Mouse (Mus musculus) ovary, postnatal 10 days (tissue): ENCODE data around the gene Itpk1.

Source experiments
- DNase-seq: peaks from one replicate; pipeline ENCODE4 v3.0.0; 2022; ENCODE audit warnings: low spot score

Gene Itpk1

GRCm38 (mm10) chr12:102625118-102625517 is 79.6 kb downstream of the Itpk1 start:
- no peak for DNase-seq

DNA sequence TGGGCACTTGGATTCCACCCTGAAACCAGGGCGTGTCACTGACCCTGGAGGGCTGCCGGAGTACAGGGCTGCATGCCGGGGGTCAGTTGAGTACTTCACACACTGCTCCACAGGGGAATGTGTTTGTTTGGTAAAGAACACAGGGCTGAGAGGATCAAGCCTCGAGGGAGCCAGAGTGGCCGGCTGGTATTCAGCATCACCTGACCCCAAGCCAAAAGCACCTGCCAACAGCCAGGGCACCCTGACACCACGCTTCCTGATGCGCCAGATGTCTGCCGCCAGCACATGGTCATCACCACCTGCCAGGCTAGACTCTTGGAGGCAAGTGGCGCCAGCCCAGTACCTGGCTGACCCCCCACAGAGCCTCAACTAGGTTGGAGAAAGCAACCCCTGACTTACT is 80.9 kb downstream of the Itpk1 start:
- DNase-seq, result no peak

DNA sequence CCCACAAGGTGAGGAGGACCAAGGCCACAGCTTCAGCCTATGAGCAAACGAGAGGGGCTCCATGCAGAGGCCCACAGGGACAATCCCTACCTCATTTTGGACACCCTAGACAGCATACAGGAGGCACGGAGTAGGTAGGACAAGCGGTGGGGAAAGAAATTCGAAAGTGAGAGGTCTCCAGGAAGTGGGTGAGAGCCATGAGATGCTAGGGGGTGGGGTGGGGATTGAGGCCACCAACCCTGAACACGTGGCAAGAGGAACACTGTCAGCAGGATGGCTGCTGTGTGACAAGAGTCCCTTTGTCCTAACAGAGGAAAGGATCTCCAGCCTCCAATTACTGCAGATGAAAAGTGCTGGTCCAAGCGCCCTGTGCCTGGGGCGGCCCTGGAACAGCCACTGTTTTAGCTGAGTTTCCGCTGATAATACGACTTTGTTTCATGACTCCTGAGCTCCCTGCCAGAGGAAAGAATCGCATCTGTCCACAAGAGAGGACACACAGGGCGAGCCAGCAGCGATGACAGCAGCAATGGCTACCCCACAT is 82.4 kb downstream of the Itpk1 start:
- DNase-seq, result no peak

- DNase-seq, result no peak
Measured at GRCm38 (mm10) chr12:102621811-102622210, 82.9 kb downstream of the Itpk1 start.

DNA sequence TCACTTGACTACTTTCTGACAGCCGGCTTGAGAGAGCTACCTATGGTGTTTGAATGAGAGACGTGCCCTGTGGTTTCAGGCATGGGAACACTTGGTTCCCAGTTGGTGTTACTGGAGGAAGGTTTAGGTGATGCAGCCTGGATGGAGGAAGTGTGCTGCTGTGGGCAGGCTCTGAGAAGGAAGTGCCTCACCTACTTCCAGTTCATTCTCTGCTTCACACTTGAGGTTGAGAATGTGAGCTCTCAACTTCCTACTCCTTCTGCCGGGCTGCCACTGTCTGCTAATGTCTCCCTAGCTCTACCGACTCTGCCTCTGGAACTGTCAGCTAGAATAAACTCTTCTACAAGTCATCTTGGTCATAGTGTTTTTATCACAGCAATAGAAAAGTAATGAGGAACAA is 83.5 kb downstream of the Itpk1 start:
- no peak for DNase-seq

DNA sequence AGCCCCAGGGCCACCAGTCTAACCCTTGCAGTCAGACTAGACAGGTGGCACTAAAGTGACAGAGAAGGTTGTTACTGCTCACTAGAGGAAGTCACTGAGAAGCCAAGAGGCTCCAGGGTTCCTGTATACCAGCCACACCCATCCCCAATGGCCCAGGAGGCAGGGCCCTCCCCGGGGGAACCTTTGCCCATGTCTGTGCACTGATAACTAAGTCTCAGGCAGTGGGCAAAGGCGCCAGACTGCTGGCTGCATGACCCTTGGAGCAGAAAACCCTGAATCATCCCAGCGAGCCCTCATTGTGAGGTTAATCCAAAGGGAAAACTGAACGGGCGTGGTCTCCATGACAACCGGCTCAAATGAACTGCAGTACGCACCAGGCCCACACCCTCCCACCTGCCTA is 84.8 kb downstream of the Itpk1 start:
- DNase-seq, result no peak

DNA sequence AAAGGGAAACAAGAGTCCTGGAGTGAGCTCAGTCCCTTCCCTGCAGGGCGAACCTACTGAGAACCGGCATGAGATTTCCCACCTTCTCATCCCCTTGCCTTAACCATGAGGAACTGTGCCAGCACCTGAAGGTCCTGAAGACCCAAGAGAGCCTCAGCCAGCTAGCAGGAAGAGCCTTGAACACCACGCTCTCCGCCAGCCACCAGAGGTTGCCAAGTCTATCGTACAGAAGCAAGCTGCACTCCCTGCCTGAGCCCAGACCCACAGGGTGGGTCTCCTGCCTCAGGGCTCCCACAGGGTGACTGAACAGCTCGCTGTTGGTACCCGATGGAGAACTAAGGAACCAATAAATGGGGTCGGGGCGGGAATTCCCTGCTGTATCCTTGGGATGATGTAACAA is 86.6 kb downstream of the Itpk1 start:
- no peak for DNase-seq

- DNase-seq, result no peak
Measured at GRCm38 (mm10) chr12:102616843-102617519, 87.7 kb downstream of the Itpk1 start.

DNA sequence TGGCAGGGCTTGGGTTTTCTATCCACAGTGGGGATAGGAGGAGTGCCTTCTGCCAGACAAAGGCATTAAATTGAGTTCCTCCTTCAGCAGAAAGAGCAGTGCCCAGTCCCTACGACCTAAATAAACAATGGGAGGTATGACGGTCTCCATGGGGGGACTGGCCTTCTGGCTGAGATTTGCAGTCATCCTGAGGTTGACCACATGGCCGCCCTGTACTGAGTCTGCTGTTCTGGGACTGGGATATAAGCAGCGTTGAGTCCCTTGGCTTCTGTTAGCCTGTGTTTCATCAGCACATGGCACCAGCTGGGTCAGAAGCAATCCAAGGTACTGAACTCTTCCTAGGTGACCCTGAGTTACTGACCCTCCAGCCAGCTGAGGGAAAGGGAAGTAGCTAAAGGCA is 88.5 kb downstream of the Itpk1 start:
- no peak for DNase-seq

GRCm38 (mm10) chr12:102613411-102613810 is 91.3 kb downstream of the Itpk1 start:
- DNase-seq, result no peak

- DNase-seq, result no peak
Measured at GRCm38 (mm10) chr12:102612431-102612830, 92.3 kb downstream of the Itpk1 start.

- DNase-seq, result no peak
Measured at GRCm38 (mm10) chr12:102610927-102611326, 93.8 kb downstream of the Itpk1 start.

DNA sequence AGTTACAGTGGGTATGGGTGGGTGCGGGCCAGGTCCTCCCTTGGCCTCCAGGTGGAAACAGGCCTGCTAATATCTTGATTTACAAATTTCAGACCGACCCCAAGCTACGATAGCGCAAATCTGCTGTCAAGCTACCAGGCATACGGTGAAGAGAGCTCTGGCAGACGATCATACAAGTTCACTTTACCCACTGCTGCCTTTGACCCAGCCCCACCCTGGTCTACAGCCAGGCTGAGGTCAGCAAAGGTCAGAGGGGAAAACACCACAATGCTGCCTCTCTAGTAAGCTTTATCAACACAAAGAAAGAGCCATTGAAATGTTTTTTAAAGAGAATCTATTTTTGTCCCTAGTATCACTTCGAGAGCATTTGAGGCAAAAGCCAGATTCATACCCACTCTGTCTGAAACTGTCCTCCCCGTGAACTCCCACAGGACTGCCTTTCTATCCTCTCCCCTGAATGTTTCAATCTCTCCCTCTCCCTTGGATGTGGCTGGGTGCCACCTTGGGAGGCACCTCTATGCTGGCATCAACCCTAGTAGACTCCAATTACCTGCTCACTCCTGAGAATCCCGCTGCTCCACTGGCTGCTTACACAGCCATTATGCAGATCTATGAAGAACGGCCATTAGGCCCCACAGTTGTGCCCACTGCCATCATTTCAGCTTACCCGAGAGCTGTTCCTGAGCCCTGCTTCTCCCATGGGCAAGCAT is 96.8 kb downstream of the Itpk1 start:
- DNase-seq, result no peak

GRCm38 (mm10) chr12:102607066-102607465 is 97.7 kb downstream of the Itpk1 start:
- DNase-seq, result no peak

DNA sequence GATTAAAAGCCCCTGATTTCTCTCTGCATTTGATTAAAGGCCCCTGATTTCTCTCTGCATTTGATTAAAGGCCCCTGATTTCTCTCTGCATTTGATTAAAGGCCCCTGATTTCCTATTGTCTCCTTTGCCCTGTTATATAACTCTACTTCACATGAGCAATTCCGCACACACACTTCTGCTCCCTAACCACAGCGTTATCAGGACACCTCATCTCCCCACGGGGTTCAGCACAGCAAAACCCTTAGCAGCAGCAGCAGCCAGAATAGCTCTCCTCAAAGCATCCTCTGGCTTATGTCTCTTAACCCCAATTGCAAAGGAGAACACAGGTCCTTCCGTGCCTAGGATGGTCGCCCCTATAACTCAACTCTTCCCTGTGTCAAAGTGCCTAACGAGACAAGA is 99.1 kb downstream of the Itpk1 start:
- no peak for DNase-seq

DNA sequence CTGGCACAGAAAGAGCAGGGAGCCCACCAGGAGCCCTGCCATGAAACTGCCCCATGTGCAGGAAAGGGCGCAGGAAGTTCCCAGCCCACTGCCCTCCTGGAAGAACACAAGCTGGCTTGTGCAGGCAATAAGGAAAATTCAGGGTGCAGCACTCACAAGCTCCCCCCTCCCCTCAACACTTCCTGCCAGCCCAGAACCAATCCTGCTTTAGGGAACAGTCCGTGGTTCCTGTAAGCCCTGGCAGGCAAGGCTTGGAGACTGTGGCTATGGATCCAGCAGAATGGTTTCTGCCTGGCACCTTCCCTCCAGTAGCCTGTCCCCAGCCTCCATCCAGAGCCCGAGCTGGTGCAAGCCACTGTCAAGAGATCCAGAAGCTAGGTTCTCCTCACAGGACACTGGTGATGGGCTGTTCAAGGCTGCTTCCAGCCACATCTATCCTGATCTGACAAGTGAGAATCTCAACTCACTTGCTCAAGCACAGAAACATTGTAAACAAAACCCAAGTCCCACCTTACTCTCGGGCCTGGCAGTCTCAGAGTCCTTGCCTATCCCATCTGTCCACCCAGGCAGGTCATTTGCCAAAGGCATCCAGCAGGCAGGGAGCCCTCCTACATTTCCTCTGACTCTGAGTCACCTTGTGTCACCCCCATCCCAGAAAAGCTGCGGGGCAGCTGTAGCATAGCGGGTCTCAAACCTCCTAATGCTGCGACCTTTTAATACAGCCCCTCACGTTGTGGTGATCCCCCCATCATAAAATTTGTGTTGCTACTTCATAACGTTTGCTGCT is 102.3 kb downstream of the Itpk1 start:
- no peak for DNase-seq

DNA sequence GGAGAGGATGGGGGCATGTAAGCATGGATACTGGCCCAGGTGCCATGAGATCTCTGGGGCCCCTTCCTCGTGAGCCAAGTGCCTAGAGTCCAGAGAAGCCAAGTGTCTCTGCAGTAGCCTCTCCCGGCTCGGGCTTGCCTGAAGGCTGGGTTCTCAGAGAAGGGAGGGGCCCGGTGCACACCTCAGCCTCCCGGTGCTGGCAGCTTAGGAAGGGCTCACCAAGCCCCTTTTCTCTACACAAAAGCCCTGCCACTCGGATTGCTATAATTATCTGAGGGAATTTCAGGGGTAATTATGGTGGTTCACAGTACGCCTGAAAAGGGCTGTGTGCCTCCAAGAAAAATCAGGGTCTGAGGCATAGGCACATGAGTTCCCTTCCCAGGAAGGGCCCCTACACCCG is 102.9 kb downstream of the Itpk1 start:
- DNase-seq, result no peak

GRCm38 (mm10) chr12:102600345-102600744 is 104.4 kb downstream of the Itpk1 start:
- DNase-seq, result no peak

DNA sequence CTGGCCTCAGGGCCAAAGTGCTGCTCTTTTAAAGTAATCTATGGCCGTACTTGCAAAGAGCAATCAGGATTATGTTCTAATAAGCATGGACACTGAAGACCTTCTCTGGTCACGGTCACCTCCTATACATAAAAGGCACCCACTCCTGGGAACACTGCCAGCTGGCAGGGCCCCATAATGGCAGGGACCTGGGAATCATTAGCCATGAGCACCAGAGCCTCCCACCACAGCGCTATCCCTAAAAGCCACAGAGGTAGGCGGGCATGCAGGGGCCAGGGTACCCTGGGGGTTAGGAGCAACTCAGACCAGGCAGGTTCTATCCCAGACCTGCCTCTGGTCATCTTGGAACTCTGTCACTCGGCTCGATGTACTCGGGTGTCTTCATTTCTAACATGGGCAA is 104.9 kb downstream of the Itpk1 start:
- no peak for DNase-seq

DNA sequence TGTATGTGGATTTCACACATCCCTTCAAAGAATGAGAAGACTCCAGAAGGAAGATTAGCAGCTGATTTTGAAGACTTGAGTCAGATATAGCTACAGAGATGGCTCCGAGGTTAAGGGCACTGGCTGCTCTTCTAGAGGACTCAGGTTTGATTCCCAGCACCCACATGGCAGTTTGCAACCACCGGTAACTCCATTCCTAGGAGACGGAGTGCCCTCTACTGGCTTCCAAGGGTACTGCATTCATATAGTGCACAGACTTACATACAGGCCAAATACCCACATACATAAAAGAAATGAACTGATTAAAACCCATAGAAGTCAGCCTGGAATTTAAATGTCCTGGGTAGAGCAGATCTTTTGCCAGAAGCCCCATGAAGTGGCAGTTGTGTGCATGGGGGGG is 106.2 kb downstream of the Itpk1 start:
- no peak for DNase-seq

DNA sequence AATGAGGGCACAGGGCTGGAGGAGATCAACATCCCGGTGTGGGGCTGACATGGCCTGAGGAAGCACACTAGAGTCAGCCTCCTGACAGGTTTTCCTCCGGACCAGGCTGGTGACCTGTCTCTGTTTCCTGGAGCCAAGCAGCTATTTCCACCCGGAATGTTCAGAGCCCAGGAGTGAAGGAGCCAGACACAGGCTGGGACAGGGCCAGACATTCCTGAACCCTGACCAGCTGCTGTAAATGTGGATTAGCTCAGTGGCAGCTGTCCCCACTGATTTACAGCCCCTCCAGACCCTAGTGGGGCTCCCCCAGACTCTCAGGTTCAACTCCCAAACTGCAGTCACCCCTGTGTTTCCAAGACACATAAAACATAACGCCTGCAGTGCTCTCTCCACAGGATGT is 107.3 kb downstream of the Itpk1 start:
- DNase-seq, result no peak

GRCm38 (mm10) chr12:102596410-102596809 is 108.3 kb downstream of the Itpk1 start:
- DNase-seq, result no peak

GRCm38 (mm10) chr12:102594627-102595026 is 110.1 kb downstream of the Itpk1 start:
- DNase-seq, result no peak
